Mouse (Mus musculus) spleen, adult 2 months (tissue): ENCODE measurements around the gene Lhx2.

Experiments used
- CTCF ChIP-seq: fragments of 200-500 bp; IDR thresholded peaks from 2 replicates; pipeline ENCODE4 v1.5.1; 2011; ENCODE audit warnings: mild to moderate bottlenecking, inconsistent platforms; ENCODE audit not compliant: insufficient read depth, insufficient read length, insufficient replicate concordance; ENCODE audit errors: extremely low read depth
- POLR2A ChIP-seq: fragments of 200-500 bp; IDR thresholded peaks from 2 replicates; pipeline ENCODE4 v1.6.1; 2011; ENCODE audit warnings: low read depth, low read length, inconsistent platforms

- no peak for TF ChIP-seq POLR2A
- TF ChIP-seq CTCF, result no peak
Observed at GRCm38 (mm10) chr2:38344727-38345126, 5.6 kb downstream of the Lhx2 start.
